Mouse (Mus musculus) CD4-positive, CD25-positive, alpha-beta regulatory T cell, adult 2 months (primary cell): Measurements from ENCODE around the gene Synrg.

Experiments used
- DNase-seq: peaks from one replicate; pipeline ENCODE4 v3.0.0-alpha.2; 2012; ENCODE audit warnings: low read depth, low spot score

Synrg gene

GRCm38 (mm10) chr11:84073816-84074764 lies 109.9 kb downstream of the Synrg start:
- DNase-seq = no peak

- DNase-seq = no peak
These were observed 112.8 kb downstream of the Synrg start for GRCm38 (mm10) chr11:84077008-84077407.

- DNase-seq = no peak
These were observed 114.4 kb downstream of the Synrg start for GRCm38 (mm10) chr11:84078601-84079000.

- DNase-seq = no peak
These were observed 115.1 kb downstream of the Synrg start for GRCm38 (mm10) chr11:84079361-84079760.

GRCm38 (mm10) chr11:84079887-84080286 lies 115.7 kb downstream of the Synrg start:
- no peak for DNase-seq

- DNase-seq = no peak
These were observed 116.1 kb downstream of the Synrg start for GRCm38 (mm10) chr11:84080327-84080726.

- no peak for DNase-seq
These were observed 117.7 kb downstream of the Synrg start for GRCm38 (mm10) chr11:84081901-84082300.

- no peak for DNase-seq
These were observed 126.3 kb downstream of the Synrg start for GRCm38 (mm10) chr11:84090572-84090971.
